Mouse (Mus musculus): Measurements from ENCODE around the gene Sfpq. TPM values are rescaled to one million over a fixed set of nuclear protein-coding genes. Genes with fewer than 3 reads are reported as not detected.
A peak's percentile ranks its signal among the peaks of the same experiment; 100 is the strongest.
"Not testable (repeated sequence)": the region's sequence is repeated elsewhere in the genome, so short reads cannot be mapped to it uniquely, and the experiment has no call there.

Gene Sfpq
- 98.9 and 102 TPM in 2 replicates for polyA plus RNA-seq (2015; fragmentation: Nextera tagmentation; extraction: Ambion mirVana)

DNA sequence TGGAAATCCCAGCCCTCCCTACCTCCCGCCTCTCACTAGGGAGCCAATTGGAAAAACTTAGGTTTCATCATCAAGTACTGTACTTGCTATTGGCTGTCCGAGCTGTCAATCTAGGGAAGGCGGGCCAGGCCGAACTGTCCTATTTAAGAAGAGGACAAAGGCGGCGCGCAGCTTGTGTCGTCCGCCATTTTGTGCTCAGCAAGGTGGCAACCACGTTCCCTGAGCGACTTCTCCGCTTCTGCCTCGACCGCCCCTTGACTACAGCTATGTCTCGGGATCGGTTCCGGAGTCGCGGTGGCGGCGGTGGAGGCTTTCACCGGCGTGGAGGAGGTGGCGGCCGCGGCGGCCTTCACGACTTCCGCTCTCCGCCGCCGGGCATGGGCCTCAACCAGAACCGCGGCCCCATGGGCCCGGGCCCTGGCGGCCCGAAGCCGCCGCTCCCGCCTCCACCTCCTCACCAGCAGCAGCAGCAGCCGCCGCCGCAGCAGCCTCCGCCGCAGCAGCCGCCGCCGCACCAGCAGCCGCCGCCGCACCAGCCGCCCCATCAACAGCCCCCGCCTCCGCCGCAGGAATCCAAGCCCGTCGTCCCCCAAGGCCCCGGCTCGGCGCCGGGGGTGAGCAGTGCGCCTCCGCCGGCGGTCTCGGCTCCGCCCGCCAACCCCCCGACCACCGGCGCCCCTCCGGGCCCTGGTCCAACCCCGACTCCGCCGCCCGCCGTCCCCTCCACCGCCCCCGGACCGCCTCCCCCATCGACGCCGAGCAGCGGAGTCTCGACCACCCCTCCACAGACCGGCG, at the start of gene Sfpq:
Gene Sfpq, plus strand, starts transcription at position 174 of the 795 bp plus-strand sequence.
- Histone ChIP-seq H3K9ac (replicated peaks) (peak within 1 kb of the TSS; percentile 98), H3K9me3 (no peaks in the 10 kb centered on the region), H3K4me2 (replicated peaks) (peak within 1 kb of the TSS; percentile 98), H3K27ac (replicated peaks) (peak within 1 kb of the TSS; percentile 98), H3K36me3 (peaks cover 23% of the 10 kb centered on the region), H3K4me3 (peak within 1 kb of the TSS; percentile 86), H3K4me1 (peaks cover 37% of the 10 kb centered on the region), H3K27me3 (no peaks in the 10 kb centered on the region)
- WGBS = under 1% methylated on average over 66 of the region's 87 CpGs
- ATAC-seq (replicated peaks) = peak; percentile 98

DNA sequence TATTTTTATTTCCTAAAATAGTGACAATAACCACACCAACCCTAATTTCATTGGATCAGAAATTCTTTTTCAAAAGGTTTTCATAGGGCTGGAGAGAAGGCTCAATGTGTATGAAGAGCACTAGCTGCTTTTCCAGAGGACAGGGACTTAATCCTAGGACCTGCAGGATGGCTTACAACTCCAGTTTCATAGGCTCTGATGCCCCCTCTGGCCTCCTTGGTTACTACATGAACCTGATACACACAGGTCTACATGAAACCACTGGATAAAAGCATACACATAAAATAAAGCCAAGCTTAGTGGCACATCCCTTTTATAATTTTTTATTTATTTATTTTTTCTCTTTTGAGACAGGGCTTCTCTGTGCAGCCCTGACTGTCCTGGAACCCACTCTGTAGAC, 43.7 kb upstream of the Sfpq start:
- Histone ChIP-seq H3K4me3 (no peak overlapping the region), H3K9me3 (no peaks in the 10 kb centered on the region), H3K9ac (replicated peaks) (no peak overlapping the region), H3K4me2 (replicated peaks) (no peak overlapping the region), H3K27ac (replicated peaks) (no peak overlapping the region), H3K27me3 (no peaks in the 10 kb centered on the region), H3K36me3 (no peaks in the 10 kb centered on the region), H3K4me1 (no peaks in the 10 kb centered on the region)
- ATAC-seq (replicated peaks) = no peak

DNA sequence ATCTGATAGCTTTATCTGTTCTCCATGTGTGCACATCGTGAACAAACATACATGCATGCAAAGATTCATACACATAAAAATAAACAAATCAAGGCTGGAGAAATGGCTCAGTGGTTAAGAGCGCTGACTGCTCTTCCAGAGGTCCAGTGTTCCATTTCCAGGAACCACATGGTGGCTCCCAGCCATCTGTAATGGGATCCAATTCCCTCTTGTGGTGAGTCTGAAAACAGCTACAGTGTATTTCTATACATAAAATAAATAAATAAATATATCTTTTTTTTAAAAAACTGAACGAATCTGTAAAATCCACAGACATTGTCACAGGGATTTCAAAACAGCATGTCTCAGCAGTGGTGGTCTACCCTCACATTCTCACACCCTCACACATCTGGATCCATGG, 42.4 kb upstream of the Sfpq start:
- no peaks in the 10 kb centered on the region for H3K9me3 ChIP-seq
- no peak for ATAC-seq (replicated peaks)
- H3K4me3 ChIP-seq = no peak overlapping the region
- no peak overlapping the region for H3K4me2 ChIP-seq (replicated peaks)
- H3K36me3 ChIP-seq = no peaks in the 10 kb centered on the region
- no peaks in the 10 kb centered on the region for H3K27me3 ChIP-seq
- WGBS = 81% methylated on average over 3 of the region's 3 CpGs
- H3K4me1 ChIP-seq = no peaks in the 10 kb centered on the region
- no peak overlapping the region for H3K27ac ChIP-seq (replicated peaks)
- H3K9ac ChIP-seq (replicated peaks) = no peak overlapping the region

DNA sequence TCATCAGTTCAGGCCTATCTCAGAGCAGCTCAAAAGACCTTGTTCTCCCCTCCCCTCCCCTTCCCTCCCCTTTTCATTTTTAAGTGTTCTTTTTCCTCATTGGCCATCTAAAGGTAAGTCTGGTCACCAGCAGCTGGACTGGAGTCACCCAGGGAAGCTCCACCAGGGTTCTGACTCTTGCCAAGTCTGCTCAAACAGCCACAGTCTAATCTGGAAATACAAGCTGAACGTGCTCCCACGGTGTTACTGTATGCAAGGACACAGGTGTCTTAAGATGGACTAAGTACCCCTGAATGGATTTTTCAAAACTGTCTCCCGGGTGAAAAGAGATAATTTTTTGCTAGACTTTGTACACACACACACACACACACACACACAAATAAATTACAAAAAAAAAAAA, 37.8 kb upstream of the Sfpq start:
- no peaks in the 10 kb centered on the region for H3K36me3 ChIP-seq
- WGBS = 69% methylated on average over 3 of the region's 3 CpGs
- no peaks in the 10 kb centered on the region for H3K27me3 ChIP-seq
- H3K9ac ChIP-seq (replicated peaks) = no peak overlapping the region
- no peak overlapping the region for H3K27ac ChIP-seq (replicated peaks)
- no peaks in the 10 kb centered on the region for H3K4me1 ChIP-seq
- ATAC-seq (replicated peaks) = no peak
- H3K9me3 ChIP-seq = no peaks in the 10 kb centered on the region
- H3K4me3 ChIP-seq = no peak overlapping the region
- H3K4me2 ChIP-seq (replicated peaks) = no peak overlapping the region

DNA sequence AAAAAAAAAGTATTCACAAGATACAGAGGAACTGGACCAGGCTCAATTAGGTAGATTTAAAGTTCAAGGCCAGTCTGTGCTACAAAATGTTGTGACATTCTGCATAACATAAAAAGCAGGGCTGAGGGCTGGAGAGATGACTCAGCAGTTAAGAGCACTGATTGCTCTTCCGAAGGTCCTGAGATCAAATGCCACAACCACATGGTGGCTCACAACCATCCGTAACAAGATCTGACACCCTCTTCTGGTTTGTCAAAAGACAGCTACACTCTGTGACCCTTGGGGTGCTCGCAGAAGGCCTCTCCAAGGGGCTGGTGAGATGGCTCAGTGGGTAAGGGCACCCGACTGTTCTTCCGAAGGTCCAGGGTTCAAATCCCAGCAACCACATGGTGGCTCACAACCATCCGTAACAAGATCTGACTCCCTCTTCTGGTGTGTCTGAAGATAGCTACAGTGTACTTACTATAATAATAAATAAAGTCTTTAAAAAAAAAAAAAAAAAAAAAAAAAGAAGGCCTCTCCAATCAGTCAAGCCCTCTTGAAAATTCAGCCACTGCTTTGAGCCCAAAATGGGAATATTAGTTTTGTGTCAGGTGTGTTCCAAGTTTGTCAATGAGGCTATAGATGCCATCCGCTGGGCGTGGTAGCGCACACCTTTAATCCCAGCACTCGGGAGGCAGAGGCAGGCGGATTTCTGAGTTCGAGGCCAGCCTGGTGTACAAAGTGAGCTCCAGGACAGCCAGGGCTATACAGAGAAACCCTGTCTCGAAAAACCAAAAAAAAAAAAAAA, 37.2 kb upstream of the Sfpq start:
- ATAC-seq (replicated peaks); H3K9me3 ChIP-seq; H3K27ac ChIP-seq (replicated peaks); H3K27me3 ChIP-seq; H3K4me3 ChIP-seq; H3K36me3 ChIP-seq; H3K4me1 ChIP-seq; H3K9ac ChIP-seq (replicated peaks); H3K4me2 ChIP-seq (replicated peaks): not testable (repeated sequence)
- WGBS = 89% methylated on average over 13 of the region's 13 CpGs

DNA sequence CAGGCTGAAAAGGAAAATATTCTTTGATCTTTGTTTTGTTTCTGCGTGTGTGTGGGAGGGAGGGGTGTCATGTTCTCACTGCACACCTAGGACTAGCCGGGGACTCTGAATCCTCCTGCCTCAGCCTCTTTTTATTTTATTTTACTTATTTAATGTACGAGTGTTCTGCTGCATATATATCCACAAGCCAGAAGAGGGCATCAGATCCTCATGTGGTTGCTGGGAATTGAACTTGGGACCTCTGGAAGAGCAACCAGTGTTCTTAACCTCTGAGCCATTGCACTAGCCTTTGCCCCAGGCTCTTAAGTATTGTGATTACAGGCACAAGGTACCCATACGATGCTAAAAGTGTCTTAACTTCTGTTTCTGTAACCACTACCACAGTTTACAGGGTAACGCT, 34.4 kb upstream of the Sfpq start:
- no peak overlapping the region for H3K4me2 ChIP-seq (replicated peaks)
- 84% methylated on average over 5 of the region's 5 CpGs for WGBS
- no peak overlapping the region for H3K9ac ChIP-seq (replicated peaks)
- no peak overlapping the region for H3K4me3 ChIP-seq
- no peaks in the 10 kb centered on the region for H3K9me3 ChIP-seq
- no peaks in the 10 kb centered on the region for H3K36me3 ChIP-seq
- ATAC-seq (replicated peaks) = no peak
- no peaks in the 10 kb centered on the region for H3K4me1 ChIP-seq
- H3K27ac ChIP-seq (replicated peaks) = no peak overlapping the region
- H3K27me3 ChIP-seq = no peaks in the 10 kb centered on the region

DNA sequence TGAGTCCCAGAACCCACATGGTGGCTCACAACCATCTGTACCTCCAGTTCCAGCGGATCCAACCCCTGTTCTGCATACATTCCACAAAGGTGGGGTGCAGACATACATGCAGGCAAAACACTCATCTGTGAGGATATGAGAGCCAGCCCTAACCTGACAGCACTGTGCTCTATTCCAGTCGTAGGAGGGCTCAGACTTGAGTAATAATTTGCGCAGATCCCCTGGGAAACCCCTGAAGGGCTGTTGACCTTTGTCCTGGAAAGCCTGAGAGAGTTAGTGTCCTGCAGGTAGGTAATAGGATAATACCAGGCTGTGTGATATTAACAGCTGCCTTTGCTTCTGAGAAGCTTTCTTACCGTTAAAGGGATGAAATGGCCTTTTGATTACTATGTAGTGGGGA, 32.6 kb upstream of the Sfpq start:
- WGBS = 82% methylated on average over 4 of the region's 4 CpGs

DNA sequence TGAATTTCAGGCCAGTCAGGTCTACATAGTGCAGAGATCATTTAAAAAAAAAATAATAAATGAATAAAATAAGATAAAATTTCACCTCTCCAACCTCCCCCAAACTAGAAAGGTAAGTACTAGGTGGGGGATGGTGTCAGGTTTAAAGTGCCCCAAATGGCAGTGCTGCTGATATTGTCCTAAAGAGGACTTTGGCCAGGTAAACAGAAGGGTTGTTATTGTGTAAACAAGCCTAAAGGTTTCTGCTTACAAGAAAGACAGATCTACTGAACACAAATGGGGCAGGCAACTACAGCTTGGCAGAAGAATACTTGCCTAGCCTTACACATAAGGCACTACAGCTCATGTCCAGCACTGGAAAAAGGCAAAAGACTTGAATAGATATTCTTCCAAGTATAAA, 30.6 kb upstream of the Sfpq start:
- Histone ChIP-seq H3K27ac (replicated peaks) (no peak overlapping the region), H3K9ac (replicated peaks) (no peak overlapping the region), H3K4me3 (no peak overlapping the region), H3K9me3 (no peaks in the 10 kb centered on the region), H3K36me3 (no peaks in the 10 kb centered on the region), H3K4me2 (replicated peaks) (no peak overlapping the region), H3K27me3 (no peaks in the 10 kb centered on the region), H3K4me1 (no peaks in the 10 kb centered on the region)
- no peak for ATAC-seq (replicated peaks)

More for the DNA sequence above, 32.6 kb upstream of the Sfpq start:
- Histone ChIP-seq H3K36me3 (no peaks in the 10 kb centered on the region), H3K4me2 (replicated peaks) (no peak overlapping the region), H3K4me1 (no peaks in the 10 kb centered on the region), H3K9ac (replicated peaks) (no peak overlapping the region), H3K27me3 (no peaks in the 10 kb centered on the region), H3K27ac (replicated peaks) (no peak overlapping the region), H3K9me3 (no peaks in the 10 kb centered on the region), H3K4me3 (no peak overlapping the region)
- no peak for ATAC-seq (replicated peaks)

DNA sequence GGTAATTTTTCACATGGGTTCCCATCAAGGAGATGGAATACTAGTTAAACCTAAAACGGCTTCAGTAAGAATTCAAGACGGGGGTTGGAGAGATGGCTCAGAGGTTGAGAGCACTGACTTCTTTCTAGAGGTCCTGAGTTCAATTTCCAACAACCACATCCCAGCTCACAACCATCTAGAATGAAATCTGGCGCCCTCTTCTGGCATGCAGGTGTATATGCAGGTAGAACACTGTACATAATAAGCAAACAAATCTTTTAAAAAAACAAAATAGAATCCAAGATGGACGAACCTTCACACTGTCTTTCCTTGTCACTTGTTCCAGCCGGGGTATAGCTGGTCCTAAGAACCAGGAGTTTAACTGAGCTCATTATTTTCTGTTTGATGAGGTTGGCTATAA, 28.8 kb upstream of the Sfpq start:
- H3K4me2 ChIP-seq (replicated peaks) = no peak overlapping the region

DNA sequence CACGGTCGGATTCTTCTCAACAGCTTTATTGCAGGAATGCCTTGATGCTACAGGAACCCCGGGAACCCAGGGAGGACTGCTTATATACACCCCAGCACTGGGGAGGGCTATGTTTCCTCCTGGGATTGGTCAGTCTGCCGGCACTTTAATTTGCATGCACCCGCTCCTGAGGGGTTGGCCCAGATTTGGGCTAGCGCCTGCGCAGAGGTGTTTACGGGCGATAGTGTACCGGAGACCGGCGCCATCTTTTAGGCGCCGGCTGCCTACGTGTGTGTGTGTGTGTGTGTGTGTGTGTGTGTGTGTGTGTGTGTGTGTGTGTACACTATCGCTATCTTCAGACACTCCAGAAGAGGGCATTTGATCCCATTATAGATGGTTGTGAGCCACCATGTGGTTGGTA, 21.8 kb upstream of the Sfpq start:
- not testable (repeated sequence) for H3K27ac ChIP-seq (replicated peaks); ATAC-seq (replicated peaks); H3K9ac ChIP-seq (replicated peaks); H3K4me2 ChIP-seq (replicated peaks); H3K4me1 ChIP-seq; H3K9me3 ChIP-seq; H3K36me3 ChIP-seq; H3K4me3 ChIP-seq; H3K27me3 ChIP-seq
- 97% methylated on average over 16 of the region's 16 CpGs for whole genome bisulfite sequencing

More for the DNA sequence above, 28.8 kb upstream of the Sfpq start:
- Histone ChIP-seq H3K9me3 (no peaks in the 10 kb centered on the region), H3K27me3 (no peaks in the 10 kb centered on the region), H3K9ac (replicated peaks) (no peak overlapping the region), H3K4me1 (no peaks in the 10 kb centered on the region), H3K27ac (replicated peaks) (no peak overlapping the region), H3K4me3 (no peak overlapping the region), H3K36me3 (no peaks in the 10 kb centered on the region)
- 65% methylated on average over 5 of the region's 5 CpGs for WGBS
- ATAC-seq (replicated peaks) = no peak

DNA sequence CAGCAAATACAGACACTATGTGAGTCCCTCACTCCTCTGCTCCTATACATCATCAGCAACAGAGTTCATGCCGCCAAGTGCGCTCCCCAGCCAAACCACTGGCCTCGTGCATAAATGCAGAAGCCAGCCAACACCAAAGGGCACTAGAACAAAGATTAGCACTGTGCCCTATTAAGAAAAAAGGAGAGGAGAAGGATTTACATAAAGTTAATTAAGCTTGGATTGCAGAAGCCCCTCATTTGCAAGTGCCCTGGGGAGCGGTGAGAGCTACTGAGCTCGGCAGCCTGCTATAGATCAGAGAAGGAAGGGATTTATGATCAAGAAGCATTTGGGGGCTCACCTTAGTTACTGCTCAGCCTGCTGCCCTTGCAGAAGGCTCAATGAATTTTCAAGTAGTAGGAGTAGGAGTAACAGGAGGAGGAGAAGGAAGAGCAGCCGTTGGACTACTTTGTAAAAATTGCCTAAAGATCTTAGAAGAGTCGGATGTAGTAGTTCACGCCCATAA, 20.5 kb upstream of the Sfpq start:
- Histone ChIP-seq H3K27me3 (no peaks in the 10 kb centered on the region), H3K4me1 (peaks cover 19% of the 10 kb centered on the region), H3K9me3 (no peaks in the 10 kb centered on the region), H3K4me3 (no peak overlapping the region), H3K36me3 (no peaks in the 10 kb centered on the region), H3K4me2 (replicated peaks) (no peak overlapping the region), H3K27ac (replicated peaks) (no peak overlapping the region), H3K9ac (replicated peaks) (no peak overlapping the region)
- no peak for ATAC-seq (replicated peaks)
- 24% methylated on average over 8 of the region's 8 CpGs for WGBS

DNA sequence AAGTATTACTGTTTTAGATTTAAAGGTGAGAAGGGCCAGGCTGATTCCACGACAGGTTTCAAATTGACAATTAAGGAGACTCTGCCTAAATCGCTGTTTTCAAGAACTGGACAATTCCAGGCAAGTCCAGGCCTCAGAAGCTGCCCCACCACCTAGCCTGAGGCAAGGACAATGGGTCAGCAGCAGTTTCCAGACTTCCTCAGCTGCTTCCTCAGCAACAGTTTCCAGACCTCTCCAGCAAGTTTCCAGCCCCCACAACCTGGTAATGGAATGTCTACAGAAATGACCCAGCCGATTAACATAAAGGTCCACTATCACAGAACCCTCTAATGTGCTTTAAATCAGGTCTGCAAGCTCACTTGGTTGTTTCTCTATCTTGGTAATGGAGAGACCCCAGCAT, 16.7 kb upstream of the Sfpq start:
- Histone ChIP-seq H3K9ac (replicated peaks) (peak overlapping the region; percentile 44), H3K27me3 (no peaks in the 10 kb centered on the region)

More for the DNA sequence above, 16.7 kb upstream of the Sfpq start:
- Histone ChIP-seq H3K27ac (replicated peaks) (peak overlapping the region; percentile 71; the same call in 1 of the 2 replicates), H3K4me3 (no peak overlapping the region), H3K4me1 (peaks cover 24% of the 10 kb centered on the region), H3K9me3 (no peaks in the 10 kb centered on the region), H3K36me3 (no peaks in the 10 kb centered on the region), H3K4me2 (replicated peaks) (no peak overlapping the region)
- WGBS = 74% methylated on average over 3 of the region's 3 CpGs
- no peak for ATAC-seq (replicated peaks)

Data from forebrain, embryonic 15.5 days (tissue).